Mouse (Mus musculus) embryonic facial prominence, embryonic 11.5 days (tissue): Measurements from ENCODE around the gene Kif3b. TPM values are rescaled to one million over a fixed set of nuclear protein-coding genes. Genes with fewer than 3 reads are reported as not detected.

Source experiments
- ATAC-seq: fragments of 200-750 bp; cut with Nextera tagmentation; replicated peaks from 2 replicates; pipeline ENCODE4 v1.8.0; 2017; ENCODE audit warnings: low read depth; ENCODE audit not compliant: insufficient number of reproducible peaks, low FRiP score, low TSS enrichment
- DNase-seq: peaks from one replicate; pipeline ENCODE4 v3.0.0-alpha.2; 2015; ENCODE audit warnings: low spot score
- H3K27ac ChIP-seq: fragments of 300-500 bp; sonication (generic); replicated peaks from 2 replicates; pipeline ENCODE4 v1.5.1; 2014; ENCODE audit warnings: mild to moderate bottlenecking, low read depth, low read length, control low read depth
- H3K27me3 ChIP-seq: fragments of 300-500 bp; sonication (generic); 2 replicates; pipeline ENCODE4 v1.6.1; 2014; ENCODE audit warnings: mild to moderate bottlenecking, low read length, moderate library complexity, mixed read lengths; ENCODE audit not compliant: control insufficient read depth, insufficient read depth
- H3K36me3 ChIP-seq: fragments of 300-500 bp; sonication (generic); replicated peaks from 2 replicates; pipeline ENCODE4 v1.6.1; 2014; ENCODE audit warnings: low read depth, mild to moderate bottlenecking, low read length, moderate library complexity, mixed read lengths; ENCODE audit not compliant: control insufficient read depth, insufficient read depth
- H3K4me1 ChIP-seq: fragments of 300-500 bp; sonication (generic); 2 replicates; pipeline ENCODE4 v1.6.1; 2014; ENCODE audit warnings: low read length, mixed read lengths; ENCODE audit not compliant: control insufficient read depth, insufficient read depth
- H3K4me2 ChIP-seq: fragments of 300-500 bp; sonication (generic); 2 replicates; pipeline ENCODE4 v1.6.1; 2014; ENCODE audit warnings: low read depth, mild to moderate bottlenecking, control low read depth, low read length, moderate library complexity
- H3K4me3 ChIP-seq: fragments of 300-500 bp; sonication (generic); 2 replicates; pipeline ENCODE4 v1.5.1; 2014; ENCODE audit warnings: low read depth, low read length, control low read depth
- H3K9ac ChIP-seq: fragments of 300-500 bp; sonication (generic); replicated peaks from 2 replicates; pipeline ENCODE4 v1.6.1; 2014; ENCODE audit warnings: mild to moderate bottlenecking, control low read depth, low read length
- H3K9me3 ChIP-seq: fragments of 300-500 bp; sonication (generic); replicated peaks from 2 replicates; pipeline ENCODE4 v1.6.1; 2016; ENCODE audit warnings: mild to moderate bottlenecking, low read length, inconsistent platforms, mixed read lengths; ENCODE audit not compliant: control insufficient read depth
- WGBS: fragments of 180-500 bp; shearing (Covaris S2); extraction: QIAGEN DNeasy Blood & Tissue Kit; methylation state at CpG from one replicate; pipeline ENCODE4 v1.1.7; 2014; 5-methylcytosine and 5-hydroxymethylcytosine counted together
- polyA plus RNA-seq: library from polyadenylated mRNA; unstranded; fragments of >200 nt; fragmentation: Nextera tagmentation; extraction: Ambion mirVana; gene quantifications from 2 replicates; pipeline ENCODE4 v1.2.1, GENCODE M21; 2014

Gene Kif3b
- polyA plus RNA-seq, 1 experiment from 2014 or later: 7.6 TPM

DNA sequence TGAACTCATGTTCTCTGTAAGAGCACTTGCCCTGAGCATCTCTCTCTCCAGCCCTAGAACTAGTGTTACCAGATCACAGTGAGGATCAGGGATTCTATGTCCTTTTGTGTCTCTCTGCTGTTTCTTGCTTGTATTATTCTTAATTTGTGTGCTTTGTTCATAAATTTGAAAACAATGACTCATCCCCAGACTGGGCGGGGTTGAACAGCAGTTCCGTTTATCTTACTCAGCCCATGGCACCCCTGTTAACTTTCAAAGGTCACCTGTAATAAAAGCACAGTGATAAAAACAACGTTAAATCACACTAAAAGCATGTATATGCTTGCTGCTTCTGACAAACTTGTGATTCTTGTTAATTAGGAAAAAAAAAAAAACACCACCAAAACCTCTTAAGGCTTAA, 51.4 kb downstream of the Kif3b start:
- no peak overlapping the region for H3K4me3 ChIP-seq
- 86% methylated on average over 3 of the region's 3 CpGs for WGBS

DNA sequence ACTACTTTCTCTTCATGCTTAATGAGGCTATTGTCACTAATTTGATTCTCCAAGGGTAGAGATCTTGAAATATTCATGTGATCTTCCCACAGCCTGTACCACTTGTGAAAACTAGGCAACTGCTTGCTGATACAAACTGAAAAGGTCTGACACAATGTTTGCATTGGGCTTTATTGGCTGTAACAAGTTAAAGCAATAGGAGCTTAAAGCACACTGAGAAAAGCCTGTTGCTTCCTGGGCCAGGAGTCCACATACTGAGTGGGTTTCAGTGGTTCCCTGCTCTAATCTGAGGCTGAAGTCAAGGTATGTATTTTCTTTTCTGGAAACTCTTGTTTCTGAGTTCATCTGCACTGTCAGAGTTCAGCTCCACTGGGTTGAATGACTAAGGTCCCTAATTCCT, 52.0 kb downstream of the Kif3b start:
- Histone ChIP-seq H3K9ac (no peak overlapping the region), H3K4me3 (no peak overlapping the region), H3K4me1 (no peaks in the 10 kb centered on the region), H3K27ac (no peak overlapping the region), H3K27me3 (no peaks in the 10 kb centered on the region), H3K4me2 (no peak overlapping the region), H3K36me3 (no peaks in the 10 kb centered on the region), H3K9me3 (no peaks in the 10 kb centered on the region)
- no peak for ATAC-seq
- DNase-seq: no peak

More for the DNA sequence above, 51.4 kb downstream of the Kif3b start:
- H3K27ac ChIP-seq: no peak overlapping the region
- no peaks in the 10 kb centered on the region for H3K36me3 ChIP-seq
- no peaks in the 10 kb centered on the region for H3K4me1 ChIP-seq
- no peak for ATAC-seq
- no peak for DNase-seq
- H3K9me3 ChIP-seq: no peaks in the 10 kb centered on the region
- H3K27me3 ChIP-seq: no peaks in the 10 kb centered on the region
- no peak overlapping the region for H3K4me2 ChIP-seq
- no peak overlapping the region for H3K9ac ChIP-seq

DNA sequence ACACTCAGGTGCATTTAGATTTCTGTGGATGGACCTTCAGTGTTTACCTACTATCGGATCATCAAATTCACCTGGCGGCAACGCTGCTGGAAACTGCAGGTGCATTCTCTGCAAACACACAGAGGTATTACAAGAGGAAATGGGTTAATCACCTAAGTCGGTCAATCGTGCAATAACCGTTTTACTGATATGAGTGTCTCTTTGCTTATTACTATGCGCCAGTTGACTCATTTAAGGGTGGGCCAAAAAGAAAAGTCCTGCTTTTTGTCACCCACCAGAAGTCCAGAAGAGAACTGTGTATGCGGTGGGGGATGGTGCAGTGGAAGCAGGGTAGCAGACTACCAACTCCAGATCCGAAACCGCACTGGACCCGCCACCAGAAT, 53.8 kb downstream of the Kif3b start:
- Histone ChIP-seq H3K27me3 (no peaks in the 10 kb centered on the region), H3K9ac (peak overlapping the region; percentile 98), H3K27ac (peak overlapping the region; percentile 98; the same call in 1 of the 2 replicates), H3K4me1 (0 out of 2 replicates have a peak, but pooled peaks cover 1% of the 10 kb centered on the region), H3K4me2 (peak overlapping the region; percentile 49), H3K36me3 (no peaks in the 10 kb centered on the region), H3K4me3 (peak overlapping the region; percentile 81), H3K9me3 (no peaks in the 10 kb centered on the region)
- 7% methylated on average over 11 of the region's 11 CpGs for WGBS
- ATAC-seq: no peak
- DNase-seq: no peak

DNA sequence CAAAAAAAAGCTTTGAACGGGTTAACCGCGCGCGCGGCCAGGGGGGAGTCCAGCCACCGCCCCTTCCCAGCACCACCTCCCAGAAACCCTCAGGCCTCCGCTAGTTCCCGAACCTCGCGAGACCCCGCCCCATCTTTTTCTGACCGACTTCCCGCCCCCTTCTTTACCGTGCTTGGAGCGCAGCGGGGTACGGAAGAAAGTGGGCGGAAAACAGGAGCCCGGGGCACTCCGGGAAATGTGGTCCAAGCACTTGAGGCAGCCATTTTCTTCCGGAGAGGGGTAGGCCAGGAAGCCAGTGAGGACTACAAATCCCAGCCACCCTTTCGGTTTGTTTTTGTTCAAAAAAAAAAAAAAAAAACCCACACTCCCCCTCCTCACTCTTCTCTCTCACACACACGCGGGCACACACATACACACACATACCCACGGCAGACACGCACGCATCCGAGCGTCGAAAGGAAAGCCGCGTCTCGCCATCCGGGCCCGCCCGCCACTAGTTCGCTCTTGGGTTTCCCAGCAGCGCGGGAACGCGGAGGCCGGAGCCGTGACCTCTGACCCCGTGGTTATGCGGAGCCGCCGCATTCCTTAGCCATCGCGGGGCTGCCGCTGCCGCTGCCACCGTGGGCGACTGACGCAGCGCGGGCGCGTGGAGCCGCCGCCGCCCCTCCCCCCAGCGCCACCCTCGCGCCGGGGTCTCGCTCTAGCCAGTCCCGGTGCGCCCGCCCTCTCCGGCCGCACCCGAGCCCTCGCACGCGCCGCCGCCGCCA, 54.4 kb downstream of the Kif3b start, which contains the start of gene Asxl1:
Asxl1 (plus strand) TSS at position 376 of the 767 bp plus-strand sequence.
- Histone ChIP-seq H3K9me3 (no peaks in the 10 kb centered on the region), H3K27me3 (no peaks in the 10 kb centered on the region), H3K27ac (peak within 1 kb of the TSS; percentile 98), H3K9ac (peak within 1 kb of the TSS; percentile 98), H3K4me2 (peak within 1 kb of the TSS; percentile 65), H3K4me3 (peak within 1 kb of the TSS; percentile 81), H3K36me3 (no peaks in the 10 kb centered on the region), H3K4me1 (0 out of 2 replicates have a peak, but pooled peaks cover 2% of the 10 kb centered on the region)
- under 1% methylated on average over 59 of the region's 79 CpGs for WGBS
- DNase-seq: peak; percentile 99
- peak; percentile 97 for ATAC-seq

DNA sequence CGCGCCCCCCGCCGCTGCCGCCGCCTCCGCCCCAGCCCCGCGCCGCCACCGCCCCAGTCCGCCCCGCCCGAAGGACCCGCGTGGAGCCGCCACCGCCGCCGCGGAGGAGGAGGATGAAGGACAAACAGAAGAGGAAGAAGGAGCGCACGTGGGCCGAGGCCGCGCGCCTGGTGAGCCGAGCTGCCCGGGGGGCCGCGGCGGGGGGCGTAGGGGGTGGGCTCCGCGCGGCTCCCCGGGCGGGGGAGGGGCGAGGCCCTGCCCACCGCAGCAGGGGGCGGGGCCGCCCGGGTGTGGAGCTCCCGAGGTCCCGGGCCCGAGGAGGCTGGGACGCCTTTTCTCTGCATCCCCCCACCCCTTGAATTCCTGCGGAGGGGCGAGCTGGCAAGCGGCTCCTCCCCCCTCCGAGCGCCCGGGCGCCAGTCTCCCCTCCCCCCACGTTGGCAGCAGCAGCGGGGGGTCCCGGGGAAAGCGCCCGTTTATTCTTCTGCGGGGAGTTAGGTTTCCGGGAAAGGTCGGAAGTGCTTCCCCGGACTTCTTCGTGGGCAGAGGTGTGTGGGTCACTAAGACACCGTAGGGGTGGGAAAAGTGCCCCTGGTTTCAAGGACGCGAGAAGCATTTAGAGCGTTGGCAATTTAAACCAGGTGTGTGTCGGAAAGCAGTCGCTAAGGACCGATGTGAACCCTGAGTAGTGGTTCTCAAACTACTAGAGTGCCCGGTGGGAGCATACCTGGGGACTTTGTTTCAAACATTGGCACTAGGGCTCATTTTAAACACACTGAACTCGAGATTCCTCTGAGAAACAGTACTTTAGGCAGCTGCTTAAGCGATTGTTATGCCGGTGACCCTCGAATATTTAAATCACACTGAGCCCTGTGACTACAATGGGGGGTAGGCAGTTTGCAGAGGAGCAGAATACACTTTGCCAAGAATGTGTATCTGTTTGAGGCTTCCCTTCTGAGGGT, 55.3 kb downstream of the Kif3b start:
- Histone ChIP-seq H3K4me2 (peak overlapping the region; percentile 65), H3K4me1 (0 out of 2 replicates have a peak, but pooled peaks cover 2% of the 10 kb centered on the region), H3K4me3 (peak overlapping the region; percentile 81), H3K36me3 (no peaks in the 10 kb centered on the region), H3K9me3 (no peaks in the 10 kb centered on the region), H3K27me3 (no peaks in the 10 kb centered on the region), H3K27ac (peak overlapping the region; percentile 98), H3K9ac (peak overlapping the region; percentile 98)
- ATAC-seq: peak; percentile 24; the same call in 1 of the 2 replicates
- WGBS: under 1% methylated on average over 41 of the region's 76 CpGs
- DNase-seq: peak; percentile 92

DNA sequence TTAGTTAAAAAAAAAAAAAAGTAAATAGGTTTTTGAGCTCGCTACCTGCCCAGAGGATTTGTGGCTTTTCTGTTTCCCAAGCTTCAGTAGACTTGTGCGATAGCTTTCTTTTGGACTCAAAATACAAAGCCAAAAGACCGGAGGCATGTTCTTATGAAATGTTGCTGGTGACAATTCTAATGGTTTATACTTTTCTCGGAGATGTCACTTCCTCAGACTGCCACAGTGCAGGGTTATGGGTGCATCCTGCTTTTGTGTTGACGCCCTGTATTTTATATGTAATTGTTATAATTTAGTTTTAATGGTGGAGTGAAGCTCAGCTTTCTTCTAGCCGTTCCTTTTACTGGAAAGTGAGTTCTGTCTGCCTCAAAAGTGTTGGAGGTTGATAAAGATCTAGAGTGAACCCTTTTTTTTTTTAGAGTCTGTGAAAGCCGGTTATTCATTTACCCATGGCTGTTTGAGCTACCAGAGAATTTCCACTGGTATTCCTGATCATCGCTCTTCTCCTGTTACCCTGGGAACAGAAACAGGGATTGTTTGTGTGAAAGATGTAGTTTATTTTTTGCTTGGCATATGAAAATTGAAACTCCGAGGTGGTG, 56.1 kb downstream of the Kif3b start:
- H3K9ac ChIP-seq: peak overlapping the region; percentile 98
- ATAC-seq (no peak), DNase-seq (no peak)
- no peaks in the 10 kb centered on the region for H3K9me3 ChIP-seq
- H3K36me3 ChIP-seq: no peaks in the 10 kb centered on the region
- 10% methylated on average over 9 of the region's 9 CpGs for WGBS
- H3K4me1 ChIP-seq: 0 out of 2 replicates have a peak, but pooled peaks cover 2% of the 10 kb centered on the region
- H3K27ac ChIP-seq: peak overlapping the region; percentile 98; the same call in 1 of the 2 replicates
- peak overlapping the region; percentile 65 for H3K4me2 ChIP-seq
- H3K4me3 ChIP-seq: peak overlapping the region; percentile 81
- H3K27me3 ChIP-seq: no peaks in the 10 kb centered on the region

DNA sequence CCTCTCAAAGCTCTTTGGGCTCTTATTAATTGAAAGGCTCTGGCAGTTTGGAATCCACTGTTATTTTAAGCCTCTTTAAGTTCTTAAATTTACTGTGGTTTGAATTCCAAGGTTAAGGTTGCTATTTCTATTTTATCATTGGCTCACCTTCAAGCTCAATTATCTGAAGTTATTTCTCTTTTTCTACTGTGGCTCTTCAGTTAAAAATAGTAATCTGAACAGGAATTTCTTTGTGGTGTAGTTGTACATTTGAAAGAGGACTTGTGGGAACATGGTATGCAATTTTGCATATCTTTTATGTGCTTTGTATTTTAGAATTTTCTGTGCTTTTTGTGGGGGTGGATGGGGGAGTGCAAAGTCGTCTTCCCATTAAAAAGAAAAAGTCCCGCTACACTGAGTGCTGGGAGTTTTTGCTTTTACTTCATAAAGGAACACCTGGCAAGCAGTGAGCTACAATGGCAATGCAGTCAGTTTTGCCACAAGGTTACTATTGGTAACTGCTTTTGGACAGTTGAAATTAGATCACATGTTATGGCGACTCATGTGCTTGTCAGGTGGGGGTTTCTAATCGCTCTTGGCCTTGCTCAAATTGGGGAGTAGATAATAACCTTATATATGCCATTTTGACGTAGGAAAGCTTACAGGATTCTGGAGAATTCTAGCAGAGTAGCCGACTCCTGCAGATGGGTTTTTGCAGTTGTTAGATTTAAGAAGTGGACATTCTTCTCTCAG, 57.1 kb downstream of the Kif3b start:
- WGBS: 62% methylated on average over 6 of the region's 6 CpGs
- 0 out of 2 replicates have a peak, but pooled peaks cover 2% of the 10 kb centered on the region for H3K4me1 ChIP-seq
- no peak for ATAC-seq
- no peak for DNase-seq
- peak overlapping the region; percentile 81 for H3K4me3 ChIP-seq
- no peak overlapping the region for H3K9ac ChIP-seq
- H3K27me3 ChIP-seq: no peaks in the 10 kb centered on the region
- no peaks in the 10 kb centered on the region for H3K36me3 ChIP-seq
- no peak overlapping the region for H3K27ac ChIP-seq
- H3K9me3 ChIP-seq: no peaks in the 10 kb centered on the region
- peak overlapping the region; percentile 65 for H3K4me2 ChIP-seq
